Mouse (Mus musculus): ENCODE measurements around the gene Nol4l.
"Not testable (repeated sequence)": the region's sequence is repeated elsewhere in the genome, so short reads cannot be mapped to it uniquely, and the experiment has no call there.

The Nol4l gene

GRCm38 (mm10) chr2:153422051-153422450 lies 107.7 kb downstream of the Nol4l start:
- no peak for DNase-seq (ENCODE audit: extremely low read depth, low read depth, low spot score)

GRCm38 (mm10) chr2:153421233-153421632 lies 108.5 kb downstream of the Nol4l start:
- DNase-seq (ENCODE audit: extremely low read depth, low read depth, low spot score), result no peak

GRCm38 (mm10) chr2:153418381-153418780 lies 111.4 kb downstream of the Nol4l start:
- no peak for DNase-seq (ENCODE audit: extremely low read depth, low read depth, low spot score)

DNA sequence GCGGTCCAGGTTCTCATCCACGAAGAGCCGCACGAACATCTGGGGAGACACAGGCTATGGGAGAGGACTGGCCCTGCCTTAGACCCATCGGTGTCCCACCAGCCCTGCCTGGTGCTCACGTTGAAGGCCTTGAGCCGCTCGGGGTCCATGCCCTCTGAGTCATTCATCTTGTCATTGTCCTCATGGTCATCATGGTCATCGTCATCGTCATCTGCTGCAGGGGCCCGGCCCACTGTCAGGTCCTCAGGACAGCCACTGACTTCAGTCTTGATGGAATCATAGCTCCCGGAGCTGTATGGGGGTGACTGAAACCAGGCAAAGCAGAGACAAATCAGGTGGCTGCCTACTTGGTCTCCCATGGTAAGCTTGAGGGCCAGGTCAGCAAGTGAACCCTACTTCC lies 111.9 kb downstream of the Nol4l start:
- DNase-seq (ENCODE audit: extremely low read depth, low read depth, low spot score), result no peak

- no peak for DNase-seq (ENCODE audit: extremely low read depth, low read depth, low spot score)
Measured at GRCm38 (mm10) chr2:153414607-153415006, 115.2 kb downstream of the Nol4l start.

GRCm38 (mm10) chr2:153412563-153412962 lies 117.2 kb downstream of the Nol4l start:
- DNase-seq (ENCODE audit: extremely low read depth, low read depth, low spot score), result no peak

DNA sequence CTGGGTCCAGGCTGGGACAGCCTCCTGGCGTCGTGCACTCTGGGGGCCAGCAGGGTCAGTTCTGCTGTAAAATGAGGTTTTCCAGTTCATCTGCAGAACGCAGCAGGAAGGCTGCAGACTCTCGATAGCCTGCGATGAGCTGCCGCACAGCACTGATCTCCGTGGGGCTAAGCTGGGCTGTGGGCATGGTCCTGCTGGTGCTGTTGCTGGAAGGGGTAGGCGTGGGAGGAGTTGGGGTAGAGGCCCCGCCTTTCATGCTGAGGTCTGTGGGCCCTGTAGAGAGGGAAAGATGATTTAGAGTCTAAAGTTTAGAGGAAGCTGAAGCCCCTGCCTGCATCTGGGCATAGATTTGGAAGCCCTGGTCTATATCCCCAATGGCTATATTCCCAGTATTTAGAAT lies 118.2 kb downstream of the Nol4l start:
- DNase-seq (ENCODE audit: extremely low read depth, low read depth, low spot score), result no peak

- DNase-seq (ENCODE audit: extremely low read depth, low read depth, low spot score), result no peak
Measured at GRCm38 (mm10) chr2:153408971-153409370, 120.8 kb downstream of the Nol4l start.

DNA sequence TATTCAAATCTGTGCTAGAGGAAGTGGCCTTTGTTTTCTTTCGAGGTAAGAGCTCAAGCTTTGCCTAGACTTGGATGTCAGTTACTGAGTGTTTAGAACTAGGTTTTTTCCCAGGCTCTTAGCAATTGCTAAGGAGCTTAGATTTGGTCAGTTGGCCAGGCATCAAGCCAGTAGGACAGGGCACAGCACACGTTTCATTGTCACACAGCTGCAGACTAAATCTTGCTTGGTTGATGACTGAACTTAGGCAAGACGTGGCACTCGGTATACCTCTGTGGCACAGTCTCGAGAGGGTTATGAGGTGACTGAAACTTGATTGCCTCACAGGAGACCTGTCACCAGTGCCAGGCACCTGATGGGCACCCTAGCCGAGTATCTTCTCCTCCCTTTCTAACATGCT lies 122.9 kb downstream of the Nol4l start:
- DNase-seq (ENCODE audit: extremely low read depth, low read depth, low spot score), result no peak

GRCm38 (mm10) chr2:153404882-153405281 lies 124.9 kb downstream of the Nol4l start:
- DNase-seq (ENCODE audit: extremely low read depth, low read depth, low spot score), result no peak

GRCm38 (mm10) chr2:153404062-153404461 lies 125.7 kb downstream of the Nol4l start:
- no peak for DNase-seq (ENCODE audit: extremely low read depth, low read depth, low spot score)

DNA sequence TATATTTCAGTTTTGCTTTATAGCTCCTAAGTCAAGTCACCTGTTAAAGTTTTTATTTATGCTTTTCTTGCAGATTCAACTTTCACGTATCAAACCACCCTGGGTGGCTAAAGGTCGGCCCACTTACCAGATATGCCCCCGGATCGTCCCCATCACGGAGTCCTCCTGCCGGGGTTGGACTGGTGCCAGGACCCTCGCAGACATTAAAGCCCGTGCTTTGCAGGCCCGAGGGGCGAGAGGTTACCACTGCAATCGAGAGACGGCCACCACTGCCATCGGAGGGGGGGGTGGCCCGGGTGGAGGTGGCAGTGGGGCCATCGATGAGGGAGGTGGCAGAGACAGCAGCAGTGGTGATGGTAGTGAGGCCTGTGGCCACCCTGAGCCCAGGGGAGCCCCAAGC lies 130.6 kb downstream of the Nol4l start:
- no peak for DNase-seq (ENCODE audit: extremely low read depth, low read depth, low spot score)

- no peak for DNase-seq (ENCODE audit: extremely low read depth, low read depth, low spot score)
Measured at GRCm38 (mm10) chr2:153397790-153398515, 131.8 kb downstream of the Nol4l start.

DNA sequence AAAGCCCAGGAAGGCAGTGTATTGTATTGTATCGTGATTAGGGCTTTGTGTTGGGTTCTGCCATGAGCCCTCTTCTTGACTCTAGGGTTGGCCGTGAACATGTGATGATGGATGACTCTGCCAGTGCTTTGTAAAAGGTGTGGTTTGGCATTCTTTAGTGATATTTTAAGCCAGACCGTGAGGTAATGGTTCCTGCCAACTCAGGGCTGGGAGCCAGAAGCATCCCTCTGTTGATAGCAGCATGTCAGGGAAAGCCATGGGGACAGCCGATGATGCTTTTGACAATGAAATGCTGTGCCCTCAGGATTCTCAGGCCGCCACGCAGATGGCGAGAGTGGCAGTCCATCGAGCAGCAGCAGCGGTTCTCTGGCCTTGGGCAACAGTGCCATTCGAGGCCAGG lies 136.7 kb downstream of the Nol4l start:
- no peak for DNase-seq (ENCODE audit: extremely low read depth, low read depth, low spot score)

DNA sequence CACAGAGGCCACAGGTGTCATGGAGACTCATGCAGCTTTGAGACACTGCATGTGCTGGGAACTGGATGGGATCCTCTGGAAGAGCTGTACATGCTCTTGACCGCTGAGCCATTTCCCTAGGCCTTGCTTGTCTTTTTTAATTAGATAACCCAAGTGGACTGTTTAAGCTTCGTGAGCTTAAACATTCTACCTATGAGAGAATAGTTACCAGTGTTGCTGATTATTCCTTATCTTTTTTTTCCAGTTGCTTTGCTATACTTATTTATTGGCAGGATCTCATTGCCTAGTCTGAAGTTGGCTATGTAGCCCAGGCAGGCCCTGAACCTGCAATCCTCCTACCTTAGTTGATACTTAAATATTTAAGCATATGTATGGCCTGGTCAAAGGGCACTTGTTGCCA lies 139.9 kb downstream of the Nol4l start:
- no peak for DNase-seq (ENCODE audit: extremely low read depth, low read depth, low spot score)

DNA sequence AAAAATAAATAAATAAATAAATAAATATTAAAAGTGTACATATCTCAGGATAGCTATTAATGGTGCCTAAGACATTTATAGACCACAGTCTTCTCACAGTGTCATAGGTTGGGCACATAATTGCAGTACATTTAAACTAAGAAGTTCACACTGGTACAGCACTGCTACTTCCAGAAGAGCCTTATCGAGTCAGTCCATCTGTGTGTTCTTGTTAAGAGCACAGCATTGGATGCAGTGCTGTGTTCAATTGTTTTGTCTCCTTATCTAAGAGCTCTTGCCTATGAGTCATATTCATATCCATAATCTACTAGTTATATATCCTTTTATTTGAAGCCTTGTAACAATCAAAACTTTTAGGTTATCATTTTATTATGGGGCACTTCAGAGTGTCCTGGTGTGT lies 149.3 kb downstream of the Nol4l start:
- no peak for DNase-seq (ENCODE audit: extremely low read depth, low read depth, low spot score)

DNA sequence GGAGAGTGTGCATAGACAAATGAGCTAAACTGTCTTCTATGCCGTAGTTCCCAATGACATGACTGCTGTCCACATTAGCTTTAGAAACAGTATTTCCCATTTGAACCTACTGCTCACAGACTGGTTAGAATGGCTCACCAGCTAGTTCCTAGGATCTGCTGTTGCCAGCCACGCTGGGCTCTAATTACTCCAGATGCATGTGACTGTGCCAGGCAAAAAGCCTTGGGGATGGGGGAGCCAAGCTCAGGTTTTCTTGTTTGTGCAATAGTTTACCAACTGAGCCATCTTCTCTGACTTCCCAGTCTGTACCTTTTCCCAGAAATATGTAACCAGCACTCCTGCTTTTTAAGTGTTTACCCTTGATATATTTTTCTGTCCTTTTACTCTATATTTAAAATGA lies 154.4 kb downstream of the Nol4l start:
- DNase-seq (ENCODE audit: extremely low read depth, low read depth, low spot score), result no peak

- no peak for DNase-seq (ENCODE audit: extremely low read depth, low read depth, low spot score)
Measured at GRCm38 (mm10) chr2:153370871-153371270, 158.9 kb downstream of the Nol4l start.

GRCm38 (mm10) chr2:153364531-153364930 lies 165.2 kb downstream of the Nol4l start:
- not testable (repeated sequence) for DNase-seq (ENCODE audit: extremely low read depth, low read depth, low spot score)

- DNase-seq (ENCODE audit: extremely low read depth, low read depth, low spot score), result no peak
Measured at GRCm38 (mm10) chr2:153361101-153361710, 168.6 kb downstream of the Nol4l start.
